Mouse (Mus musculus) bone marrow macrophage, adult 2 months (primary cell): ENCODE results near the gene Rps27.

Experiments used
- CTCF ChIP-seq: IDR thresholded peaks from 2 replicates; pipeline ENCODE4 v1.5.1; 2012; ENCODE audit warnings: low read depth, mild to moderate bottlenecking, low read length, moderate library complexity
- POLR2A ChIP-seq: IDR thresholded peaks from 2 replicates; pipeline ENCODE4 v1.6.1; 2012; ENCODE audit warnings: mild to moderate bottlenecking, low read depth, low read length, borderline replicate concordance

GRCm38 (mm10) chr3:90221123-90221522 is 7.7 kb upstream of the Rps27 start:
- TF ChIP-seq POLR2A (no peak), CTCF (no peak)
